Mouse (Mus musculus) midbrain, embryonic 14.5 days (tissue): ENCODE results near the gene Myo10. TPM values are rescaled to one million over a fixed set of nuclear protein-coding genes. Genes with fewer than 3 reads are reported as not detected.

Experiments used
- ATAC-seq: fragments of 200-750 bp; cut with Nextera tagmentation; 2 replicates; pipeline ENCODE4 v1.8.0; 2017; ENCODE audit warnings: moderate number of reproducible peaks, moderate library complexity; ENCODE audit not compliant: low FRiP score, low TSS enrichment
- DNase-seq: peaks from one replicate; pipeline ENCODE4 v3.0.0-alpha.2; 2015
- H3K27ac ChIP-seq: fragments of 300-500 bp; sonication (generic); replicated peaks from 2 replicates; pipeline ENCODE4 v1.5.1; 2014; ENCODE audit warnings: mild to moderate bottlenecking, low read depth, low read length, moderate library complexity
- H3K27me3 ChIP-seq: fragments of 300-500 bp; sonication (generic); 2 replicates; pipeline ENCODE4 v1.6.1; 2014; ENCODE audit warnings: low read length, control low read depth, mixed read lengths; ENCODE audit not compliant: control insufficient read depth, insufficient read depth
- H3K36me3 ChIP-seq: fragments of 300-500 bp; sonication (generic); 2 replicates; pipeline ENCODE4 v1.6.1; 2014; ENCODE audit warnings: low read length, control low read depth; ENCODE audit not compliant: control insufficient read depth, insufficient read depth
- H3K4me1 ChIP-seq: fragments of 300-500 bp; sonication (generic); 2 replicates; pipeline ENCODE4 v1.6.1; 2014; ENCODE audit warnings: mild to moderate bottlenecking, antibody characterized with exemption, low read length, control low read depth; ENCODE audit not compliant: control insufficient read depth, insufficient read depth
- H3K4me2 ChIP-seq: fragments of 300-500 bp; sonication (generic); 2 replicates; pipeline ENCODE4 v1.6.1; 2014; ENCODE audit warnings: mild to moderate bottlenecking, low read length, moderate library complexity
- H3K4me3 ChIP-seq: fragments of 300-500 bp; sonication (generic); replicated peaks from 2 replicates; pipeline ENCODE4 v1.5.1; 2014; ENCODE audit warnings: low read depth, low read length
- H3K9ac ChIP-seq: fragments of 300-500 bp; sonication (generic); replicated peaks from 2 replicates; pipeline ENCODE4 v1.6.1; 2014; ENCODE audit warnings: mild to moderate bottlenecking, low read length, moderate library complexity
- H3K9me3 ChIP-seq: fragments of 300-500 bp; sonication (generic); 2 replicates; pipeline ENCODE4 v1.6.1; 2016; ENCODE audit warnings: low read length, control low read depth, mixed read lengths; ENCODE audit not compliant: control insufficient read depth
- WGBS: fragments of 180-500 bp; shearing (Covaris S2); extraction: QIAGEN DNeasy Blood & Tissue Kit; methylation state at CpG from one replicate; pipeline ENCODE4 v1.1.7; 2014; 5-methylcytosine and 5-hydroxymethylcytosine counted together
- polyA plus RNA-seq: library from polyadenylated mRNA; unstranded; fragments of >200 nt; fragmentation: Nextera tagmentation; extraction: Ambion mirVana; gene quantifications from 2 replicates; pipeline ENCODE4 v1.2.1, GENCODE M21; 2014

The Myo10 gene
- polyA plus RNA-seq, 1 experiment from 2014 or later: 33.6 TPM

DNA sequence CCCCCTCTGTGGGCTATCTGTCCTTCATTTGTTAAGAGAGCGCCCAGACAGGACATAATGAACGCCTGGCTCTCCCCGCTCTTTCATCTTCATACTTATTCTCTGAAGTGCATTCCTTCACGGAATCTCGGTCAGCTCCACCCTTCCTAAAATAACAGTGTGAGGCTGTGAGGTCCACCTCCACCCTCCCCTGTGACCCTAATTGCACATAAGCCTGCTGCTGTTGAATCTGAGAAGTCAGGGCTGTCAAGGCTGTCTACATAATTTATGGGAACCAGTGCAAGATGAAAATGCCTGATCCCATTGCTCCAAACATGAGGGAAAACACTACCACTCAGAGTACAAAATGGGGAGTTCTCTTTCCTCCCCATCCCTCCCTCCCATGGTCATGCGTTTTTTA, 19.0 kb upstream of the Myo10 start:
- 62% methylated on average over 6 of the region's 6 CpGs for WGBS
- no peaks in the 10 kb centered on the region for H3K27me3 ChIP-seq

DNA sequence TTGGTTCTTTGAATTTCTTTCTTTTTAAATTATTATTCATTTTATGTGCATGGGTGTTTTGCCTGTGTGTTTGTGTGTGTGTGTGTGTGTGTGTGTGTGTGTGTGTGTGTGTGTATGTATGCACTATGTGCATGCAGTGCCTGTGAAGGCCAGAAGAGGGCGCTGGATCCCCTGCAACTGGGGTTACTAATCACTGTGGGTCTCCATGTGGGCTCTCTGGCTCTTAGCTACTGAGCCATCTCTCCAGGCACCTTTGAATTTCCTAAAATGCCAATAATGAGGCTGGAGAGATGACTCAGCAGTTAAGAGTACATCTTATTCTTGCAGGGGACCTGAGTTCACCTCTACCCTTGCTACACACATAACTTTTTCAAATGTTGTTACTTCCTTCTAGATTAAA, 18.1 kb upstream of the Myo10 start:
- Histone ChIP-seq H3K9ac (no peak overlapping the region), H3K9me3 (no peaks in the 10 kb centered on the region), H3K4me2 (no peak overlapping the region), H3K36me3 (no peaks in the 10 kb centered on the region), H3K27me3 (no peaks in the 10 kb centered on the region), H3K4me1 (no peaks in the 10 kb centered on the region), H3K27ac (no peak overlapping the region), H3K4me3 (no peak overlapping the region)
- 57% methylated on average over 1 of the region's 1 CpGs for WGBS
- ATAC-seq: no peak
- no peak for DNase-seq

More for the DNA sequence above, 19.0 kb upstream of the Myo10 start:
- H3K4me3 ChIP-seq: no peak overlapping the region
- H3K36me3 ChIP-seq: no peaks in the 10 kb centered on the region
- H3K9me3 ChIP-seq: no peaks in the 10 kb centered on the region
- H3K9ac ChIP-seq: no peak overlapping the region
- no peak overlapping the region for H3K27ac ChIP-seq
- ATAC-seq: no peak
- DNase-seq: no peak
- H3K4me1 ChIP-seq: no peaks in the 10 kb centered on the region
- H3K4me2 ChIP-seq: no peak overlapping the region

DNA sequence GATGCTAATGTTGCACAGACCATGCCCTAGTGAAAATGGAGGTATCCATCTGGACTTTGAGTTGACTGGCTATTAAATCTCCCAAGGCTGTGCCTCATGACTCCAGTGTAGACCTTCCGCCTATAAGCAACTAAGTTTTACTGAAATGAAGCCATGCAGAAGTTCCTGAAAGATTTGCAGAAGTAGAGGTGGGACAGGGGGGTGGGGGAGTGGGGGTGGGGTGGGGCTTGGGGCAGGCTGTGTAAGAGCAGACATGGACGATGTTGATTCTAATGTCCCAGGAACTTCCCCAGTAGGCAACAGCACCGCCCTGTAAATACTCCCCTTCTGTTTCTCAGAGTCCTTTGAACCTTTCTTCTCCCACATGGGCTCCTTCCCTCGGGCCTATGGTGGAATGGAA, 16.9 kb upstream of the Myo10 start:
- Histone ChIP-seq H3K27ac (no peak overlapping the region), H3K27me3 (no peaks in the 10 kb centered on the region), H3K4me3 (no peak overlapping the region), H3K4me2 (no peak overlapping the region), H3K36me3 (no peaks in the 10 kb centered on the region), H3K9me3 (no peaks in the 10 kb centered on the region), H3K9ac (no peak overlapping the region), H3K4me1 (no peaks in the 10 kb centered on the region)
- 96% methylated on average over 4 of the region's 4 CpGs for WGBS
- ATAC-seq: no peak
- no peak for DNase-seq

DNA sequence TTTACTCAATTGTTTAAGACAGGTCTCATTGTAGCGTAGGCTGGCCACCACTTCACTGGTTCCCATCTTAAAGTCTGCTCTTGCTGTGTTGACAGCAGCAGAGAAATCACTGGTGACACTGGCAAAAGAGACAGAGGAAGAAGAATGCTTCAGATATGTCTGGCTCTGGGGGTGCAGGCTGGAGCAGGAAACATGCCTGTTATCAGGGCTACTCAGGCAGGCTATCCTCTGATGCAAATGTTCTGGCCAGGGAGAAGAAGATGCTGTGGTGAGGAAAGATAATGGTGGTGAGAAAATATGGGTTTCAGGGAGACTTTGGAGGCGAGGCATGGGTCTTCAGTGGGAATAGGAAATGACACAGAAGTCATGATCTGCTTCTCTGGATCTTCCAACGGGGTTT, 13.6 kb upstream of the Myo10 start:
- H3K9me3 ChIP-seq: no peaks in the 10 kb centered on the region
- ATAC-seq: no peak

DNA sequence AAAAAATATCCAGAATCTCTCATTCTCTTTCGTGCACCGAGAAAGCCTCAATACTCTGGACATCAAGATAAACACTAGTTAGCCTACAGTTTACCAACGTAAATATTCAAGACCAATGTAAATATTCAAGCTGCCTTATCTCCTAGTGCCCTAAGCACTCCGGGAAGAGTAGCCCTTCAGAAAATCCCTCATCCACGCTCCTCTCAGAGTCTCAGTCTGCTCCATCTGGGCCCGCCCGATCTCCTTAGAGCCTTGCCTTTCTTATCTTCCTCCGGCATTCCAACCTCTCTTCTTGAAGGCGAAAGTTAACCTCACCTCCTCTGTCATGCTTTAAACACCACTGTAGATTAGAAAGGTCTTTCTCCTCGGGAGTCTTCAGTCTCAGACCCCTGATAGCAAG, 13.1 kb upstream of the Myo10 start:
- no peak for ATAC-seq
- Histone ChIP-seq H3K27me3 (no peaks in the 10 kb centered on the region), H3K36me3 (no peaks in the 10 kb centered on the region), H3K27ac (no peak overlapping the region), H3K4me1 (no peaks in the 10 kb centered on the region), H3K9me3 (no peaks in the 10 kb centered on the region), H3K4me3 (no peak overlapping the region), H3K9ac (no peak overlapping the region), H3K4me2 (no peak overlapping the region)
- WGBS: 82% methylated on average over 10 of the region's 10 CpGs
- no peak for DNase-seq

More for the DNA sequence above, 13.6 kb upstream of the Myo10 start:
- H3K4me2 ChIP-seq: no peak overlapping the region
- no peaks in the 10 kb centered on the region for H3K27me3 ChIP-seq
- no peak overlapping the region for H3K27ac ChIP-seq
- DNase-seq: no peak
- H3K36me3 ChIP-seq: no peaks in the 10 kb centered on the region
- no peak overlapping the region for H3K4me3 ChIP-seq
- H3K4me1 ChIP-seq: no peaks in the 10 kb centered on the region
- no peak overlapping the region for H3K9ac ChIP-seq
- 90% methylated on average over 3 of the region's 3 CpGs for WGBS

DNA sequence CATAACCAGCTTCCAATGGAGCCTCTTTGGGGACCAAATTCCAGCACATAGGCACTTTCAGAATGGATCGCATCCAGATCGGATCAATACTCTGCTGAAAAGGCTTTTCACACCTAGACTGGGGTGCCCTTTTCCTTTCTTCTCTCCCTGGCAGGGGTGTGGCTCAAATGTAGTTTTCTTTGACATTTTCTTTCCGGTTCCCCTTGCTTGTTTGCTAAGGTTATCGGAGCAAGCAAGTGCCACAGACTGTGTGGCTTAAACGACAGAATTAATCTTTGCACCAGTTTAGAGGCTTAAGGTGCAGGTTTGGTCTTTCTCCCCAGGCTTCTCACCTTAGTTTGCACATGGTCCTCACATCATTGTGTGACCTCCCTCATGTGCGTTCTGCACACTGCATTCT, 11.1 kb upstream of the Myo10 start:
- 73% methylated on average over 6 of the region's 6 CpGs for WGBS
- no peak for DNase-seq

DNA sequence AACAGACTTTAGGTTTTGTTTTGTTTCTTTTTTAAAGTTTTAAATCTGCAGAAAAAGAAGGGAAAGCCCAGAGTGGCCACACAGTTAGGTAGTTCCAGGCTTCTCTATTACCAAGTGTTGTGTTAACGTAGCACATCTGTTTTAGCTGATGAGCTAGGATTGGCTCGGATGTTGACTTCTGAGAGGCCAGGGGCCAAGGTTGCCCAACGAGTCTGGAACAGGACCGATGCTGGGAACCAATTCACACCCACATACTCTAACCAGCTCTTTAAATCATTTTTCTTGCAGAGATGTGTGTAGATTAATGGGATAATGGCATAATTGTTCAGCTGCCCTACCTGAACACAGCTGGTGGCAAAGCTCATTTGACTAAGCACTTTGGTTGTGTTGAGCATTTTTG, 1.8 kb upstream of the Myo10 start:
- Histone ChIP-seq H3K4me3 (no peak overlapping the region), H3K27me3 (peaks cover 7% of the 10 kb centered on the region; the same call in 1 of the 2 replicates), H3K36me3 (no peaks in the 10 kb centered on the region), H3K27ac (no peak overlapping the region), H3K4me1 (peaks cover 7% of the 10 kb centered on the region), H3K4me2 (no peak overlapping the region), H3K9me3 (no peaks in the 10 kb centered on the region), H3K9ac (no peak overlapping the region)
- no peak for ATAC-seq
- no peak for DNase-seq
- WGBS: 89% methylated on average over 4 of the region's 4 CpGs

More for the DNA sequence above, 11.1 kb upstream of the Myo10 start:
- Histone ChIP-seq H3K9ac (no peak overlapping the region), H3K27me3 (no peaks in the 10 kb centered on the region), H3K4me1 (no peaks in the 10 kb centered on the region), H3K36me3 (no peaks in the 10 kb centered on the region), H3K4me2 (no peak overlapping the region), H3K4me3 (no peak overlapping the region), H3K9me3 (no peaks in the 10 kb centered on the region), H3K27ac (no peak overlapping the region)
- ATAC-seq: no peak

DNA sequence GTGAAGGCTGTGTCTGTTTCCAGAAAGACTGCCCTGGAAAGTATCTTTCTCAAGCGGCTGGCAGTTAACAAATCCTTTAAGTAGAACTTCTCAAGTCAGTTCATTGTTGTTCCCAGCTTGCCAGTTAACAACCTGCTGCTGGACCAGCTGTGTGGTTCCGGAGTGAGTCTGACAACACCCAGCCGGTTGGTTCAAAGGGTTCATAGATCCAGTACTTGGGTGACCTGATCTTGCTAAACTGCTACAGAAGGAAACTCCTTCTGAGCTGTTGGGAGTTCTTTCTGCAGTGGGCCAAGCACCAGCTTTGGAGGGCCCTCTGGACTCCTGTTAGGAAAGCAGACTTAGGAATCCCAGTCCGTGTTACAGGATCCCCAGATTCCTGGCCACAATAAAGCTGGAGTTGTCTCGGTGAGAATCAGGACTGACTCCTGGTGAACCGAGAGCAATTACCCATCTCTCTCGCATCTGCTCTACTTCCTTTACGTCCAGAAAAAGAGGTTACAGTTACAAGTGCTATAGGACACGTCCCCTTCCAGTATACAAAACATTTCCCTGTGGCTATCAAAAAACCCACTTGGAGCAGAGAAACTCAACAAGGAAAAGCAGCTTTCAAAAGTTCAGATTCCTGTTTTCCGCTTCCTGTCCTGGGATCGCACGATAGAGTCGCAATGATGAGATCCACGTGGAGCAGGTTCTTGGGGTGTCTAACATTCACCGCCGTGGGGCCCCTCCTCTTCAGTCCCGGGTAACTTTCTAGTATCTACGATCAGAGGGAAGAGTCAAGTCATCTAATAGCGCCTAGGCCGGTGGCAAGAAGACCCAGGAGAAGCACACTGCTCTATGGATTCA, 750 bp upstream of the Myo10 start:
- no peak overlapping the region for H3K9ac ChIP-seq
- H3K27ac ChIP-seq: no peak overlapping the region
- ATAC-seq: no peak
- WGBS: 5% methylated on average over 20 of the region's 20 CpGs
- DNase-seq: no peak
- peaks cover 7% of the 10 kb centered on the region for H3K4me1 ChIP-seq
- H3K4me2 ChIP-seq: peak overlapping the region; percentile 98
- peaks cover 7% of the 10 kb centered on the region; the same call in 1 of the 2 replicates for H3K27me3 ChIP-seq
- no peaks in the 10 kb centered on the region for H3K36me3 ChIP-seq
- H3K4me3 ChIP-seq: peak overlapping the region; percentile 70
- no peaks in the 10 kb centered on the region for H3K9me3 ChIP-seq
